Mouse (Mus musculus): ENCODE measurements around the gene Parp9. TPM values are rescaled to one million over a fixed set of nuclear protein-coding genes. Genes with fewer than 3 reads are reported as not detected.
"Not testable (repeated sequence)": the region's sequence is repeated elsewhere in the genome, so short reads cannot be mapped to it uniquely, and the experiment has no call there.

Gene Parp9
- polyA plus RNA-seq, 1 experiment from 2014 or later = 21.2 TPM

GRCm38 (mm10) chr16:35932179-35933055 lies 5.9 kb upstream of the Parp9 start:
- ChIA-PET POLR2A (no interaction called here), CTCF (no interaction called here)
- ATAC-seq = no peak

GRCm38 (mm10) chr16:35933181-35933580 lies 5.1 kb upstream of the Parp9 start:
- no peak for DNase-seq (ENCODE audit: low read depth, low spot score)
- CTCF ChIA-PET = no interaction called here
- in situ Hi-C loops (cut with MboI; ENCODE audit: low pct_unique_long_range_greater_than_20kb) = no loop called here

More at GRCm38 (mm10) chr16:35932179-35933055, 5.9 kb upstream of the Parp9 start:
- DNase-seq (ENCODE audit: low read depth, low spot score) = no peak
- no peaks in the 10 kb centered on the region for H3K27me3 ChIP-seq
- in situ Hi-C loops (cut with MboI; ENCODE audit: low pct_unique_long_range_greater_than_20kb) = no loop called here
- TF ChIP-seq CTCF (IDR thresholded peaks at IDR 0.05) = no peak

DNA sequence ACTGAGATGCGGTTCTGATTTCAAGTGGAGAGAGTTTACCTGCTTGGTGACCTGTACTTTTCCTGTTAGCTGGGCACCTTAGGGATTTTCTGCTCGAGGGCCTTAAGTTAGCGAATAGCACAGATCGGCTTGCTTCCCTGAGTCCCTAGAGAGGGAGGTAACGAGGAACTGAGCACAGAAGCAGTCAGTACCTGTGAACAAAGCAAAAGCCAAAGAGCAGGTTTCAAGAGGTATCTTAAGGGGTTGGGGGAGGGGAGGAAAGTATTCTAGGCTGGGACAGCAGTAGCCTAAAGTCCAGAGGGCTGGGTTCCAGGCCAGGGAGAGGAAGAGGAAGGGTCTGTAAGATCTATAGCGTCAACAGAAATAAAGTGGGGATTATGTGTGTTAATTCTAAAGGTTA lies 991 bp downstream of the Parp9 start:
- TF ChIP-seq CTCF (IDR thresholded peaks at IDR 0.05) = no peak
- in situ Hi-C loops (cut with MboI; ENCODE audit: low pct_unique_long_range_greater_than_20kb) = loop anchor here (5.0 kb wide), 1 partner anchor 67 kb away; the partner anchor contains the start of gene Parp14
- ChIA-PET POLR2A (interaction anchor here (1.1 kb wide), 1 partner anchor 133 kb away, joined by 4 read pairs; no protein-coding TSS in a partner anchor), CTCF (interaction anchor here (0.7 to 1.3 kb wide), 7 partner anchors 13 to 97 kb away, joined by 3 to 4 read pairs (median 3); no protein-coding TSS in a partner anchor)
- DNase-seq (ENCODE audit: low read depth, low spot score) (no peak), ATAC-seq (no peak)
- H3K27me3 ChIP-seq = no peaks in the 10 kb centered on the region

More at GRCm38 (mm10) chr16:35933181-35933580, 5.1 kb upstream of the Parp9 start:
- POLR2A ChIA-PET = no interaction called here
- no peaks in the 10 kb centered on the region for H3K27me3 ChIP-seq
- ATAC-seq = no peak
- TF ChIP-seq CTCF (IDR thresholded peaks at IDR 0.05) = no peak

DNA sequence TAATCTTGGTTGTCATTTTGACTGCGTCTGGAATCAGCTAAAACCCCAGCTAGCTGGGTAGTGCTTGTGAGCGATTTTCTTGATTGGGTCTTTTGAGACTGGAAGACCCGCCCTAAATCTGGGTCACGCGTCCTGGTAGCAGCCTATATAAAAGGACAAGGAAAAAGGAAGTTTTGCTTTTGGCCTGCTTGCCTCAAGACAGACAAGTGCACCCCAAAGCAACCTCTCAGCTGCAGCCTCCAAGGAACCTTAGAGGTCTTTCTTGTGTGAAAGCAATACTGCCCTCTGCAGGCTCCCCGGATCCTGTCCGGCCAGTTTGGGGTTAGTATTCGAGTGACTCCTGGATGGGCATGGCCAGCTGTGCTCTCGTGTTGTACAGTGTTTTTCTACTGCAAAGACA lies 1.4 kb downstream of the Parp9 start:
- POLR2A ChIA-PET = interaction anchor here (1.1 kb wide), 1 partner anchor 132 kb away, joined by 4 read pairs; no protein-coding TSS in a partner anchor
- ATAC-seq (peak; percentile 70), DNase-seq (ENCODE audit: low read depth, low spot score) (no peak)
- peak; percentile 87 for TF ChIP-seq CTCF (IDR thresholded peaks at IDR 0.05)
- no peaks in the 10 kb centered on the region for H3K27me3 ChIP-seq
- in situ Hi-C loops (cut with MboI; ENCODE audit: low pct_unique_long_range_greater_than_20kb) = loop anchor here (5.0 kb wide), 1 partner anchor 67 kb away; the partner anchor contains the start of gene Parp14
- CTCF ChIA-PET = interaction anchor here (0.7 to 1.3 kb wide), 7 partner anchors 12 to 97 kb away, joined by 3 to 4 read pairs (median 3); no protein-coding TSS in a partner anchor

DNA sequence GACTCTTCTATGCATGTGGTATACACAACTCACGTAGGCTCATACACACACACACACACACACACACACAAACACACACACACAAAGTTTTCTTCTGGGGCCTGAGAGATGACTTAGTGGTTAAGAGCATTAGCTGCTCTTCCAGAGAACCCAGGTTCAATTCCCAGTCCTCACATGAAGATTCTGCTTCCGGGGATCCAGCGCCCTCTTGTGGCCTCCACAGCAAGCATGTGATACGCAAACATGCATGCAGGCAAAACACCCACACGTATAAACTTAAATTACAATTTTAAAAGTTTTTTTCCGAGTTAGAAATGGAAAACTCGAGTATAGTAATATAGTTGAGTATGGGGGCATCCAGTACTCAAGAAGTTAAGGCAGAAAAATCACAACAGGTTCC lies 3.1 kb downstream of the Parp9 start:
- ChIA-PET CTCF (no interaction called here), POLR2A (no interaction called here)
- ATAC-seq (no peak), DNase-seq (ENCODE audit: low read depth, low spot score) (no peak)
- TF ChIP-seq CTCF (IDR thresholded peaks at IDR 0.05) = peak; percentile 69
- no peaks in the 10 kb centered on the region for H3K27me3 ChIP-seq
- in situ Hi-C loops (cut with MboI; ENCODE audit: low pct_unique_long_range_greater_than_20kb) = no loop called here

DNA sequence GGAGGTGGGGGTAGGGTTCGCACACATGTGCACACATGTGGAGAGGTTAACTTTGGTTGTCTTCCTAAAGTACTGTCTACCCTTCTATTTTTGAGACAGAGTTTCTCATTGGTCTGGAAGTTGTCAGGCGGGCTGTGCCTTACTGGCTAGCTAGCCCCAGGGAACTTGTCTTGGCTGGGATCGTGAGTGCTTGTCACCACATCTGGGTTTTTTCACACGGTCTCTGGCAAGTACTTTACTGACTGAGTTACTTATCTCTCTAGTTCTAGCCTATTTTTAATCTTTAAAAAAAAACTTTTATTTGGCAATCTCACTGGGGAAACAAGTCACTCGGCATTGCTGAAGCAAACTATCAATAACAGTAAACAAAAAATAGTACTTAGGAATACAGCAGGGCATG lies 11.0 kb downstream of the Parp9 start:
- ATAC-seq (no peak), DNase-seq (ENCODE audit: low read depth, low spot score) (no peak)
- POLR2A ChIA-PET = no interaction called here
- TF ChIP-seq CTCF (IDR thresholded peaks at IDR 0.05) = no peak
- CTCF ChIA-PET = no interaction called here
- in situ Hi-C loops (cut with MboI; ENCODE audit: low pct_unique_long_range_greater_than_20kb) = no loop called here
- H3K27me3 ChIP-seq = no peaks in the 10 kb centered on the region

GRCm38 (mm10) chr16:35951216-35951615 lies 12.9 kb downstream of the Parp9 start:
- CTCF ChIA-PET = interaction anchor here (1.4 kb wide), 1 partner anchor 11 kb away, joined by 3 read pairs; no protein-coding TSS in a partner anchor
- in situ Hi-C loops (cut with MboI; ENCODE audit: low pct_unique_long_range_greater_than_20kb) = no loop called here
- DNase-seq (ENCODE audit: low read depth, low spot score) (no peak), ATAC-seq (no peak)
- H3K27me3 ChIP-seq = no peaks in the 10 kb centered on the region
- TF ChIP-seq CTCF (IDR thresholded peaks at IDR 0.05) = no peak
- POLR2A ChIA-PET = no interaction called here

DNA sequence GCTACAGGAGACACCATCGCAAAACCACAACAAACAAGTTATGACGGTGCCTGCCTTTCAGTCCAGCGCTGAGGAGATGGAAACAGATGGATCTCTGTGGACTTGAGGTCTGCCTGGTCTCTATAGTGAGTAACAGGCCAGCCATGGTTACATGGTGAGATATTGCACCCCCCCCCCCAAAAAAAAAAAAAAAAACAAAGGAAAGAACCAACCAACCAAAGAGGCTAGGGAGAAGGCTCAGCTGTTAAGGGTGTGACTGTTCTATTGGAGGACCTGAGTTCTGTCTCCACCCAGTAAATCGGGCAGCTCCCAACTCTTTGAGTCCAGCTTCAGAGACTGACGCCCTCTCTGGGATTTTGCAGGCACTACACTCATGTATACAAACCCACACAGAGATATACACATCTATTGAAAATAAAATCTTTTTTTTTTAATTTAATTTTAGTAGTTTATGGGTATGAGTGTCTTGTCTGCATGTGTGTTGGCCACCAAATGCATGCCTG lies 14.4 kb downstream of the Parp9 start:
- POLR2A ChIA-PET = no interaction called here
- no peaks in the 10 kb centered on the region for H3K27me3 ChIP-seq
- CTCF ChIA-PET = interaction anchor here (1.4 kb wide), 1 partner anchor 13 kb away, joined by 3 read pairs; no protein-coding TSS in a partner anchor
- TF ChIP-seq CTCF (IDR thresholded peaks at IDR 0.05) = no peak
- ATAC-seq (no peak), DNase-seq (ENCODE audit: low read depth, low spot score) (no peak)
- in situ Hi-C loops (cut with MboI; ENCODE audit: low pct_unique_long_range_greater_than_20kb) = no loop called here

DNA sequence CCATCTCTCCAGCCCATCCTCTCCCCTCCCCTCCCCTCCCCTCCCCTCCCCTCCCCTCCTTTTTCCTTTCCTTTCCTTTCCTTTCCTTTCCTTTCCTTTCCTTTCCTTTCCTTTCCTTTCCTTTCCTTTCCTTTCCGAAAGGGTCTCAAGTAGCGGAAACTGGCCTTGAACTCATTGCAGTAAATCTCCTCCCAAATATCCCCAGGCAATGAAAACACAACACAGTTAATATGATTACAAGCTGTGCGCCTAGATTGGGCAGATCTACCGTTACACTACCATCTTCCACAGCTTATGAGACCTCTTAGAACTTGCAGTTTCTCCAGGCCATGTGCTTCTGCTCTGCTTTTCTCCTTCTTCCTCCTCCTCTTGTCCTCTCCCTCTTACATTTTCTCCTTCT lies 27.7 kb downstream of the Parp9 start:
- CTCF ChIA-PET = interaction anchor here (0.9 kb wide), 1 partner anchor 23 kb away, joined by 3 read pairs; no protein-coding TSS in a partner anchor
- in situ Hi-C loops (cut with MboI; ENCODE audit: low pct_unique_long_range_greater_than_20kb) = not testable (repeated sequence)

DNA sequence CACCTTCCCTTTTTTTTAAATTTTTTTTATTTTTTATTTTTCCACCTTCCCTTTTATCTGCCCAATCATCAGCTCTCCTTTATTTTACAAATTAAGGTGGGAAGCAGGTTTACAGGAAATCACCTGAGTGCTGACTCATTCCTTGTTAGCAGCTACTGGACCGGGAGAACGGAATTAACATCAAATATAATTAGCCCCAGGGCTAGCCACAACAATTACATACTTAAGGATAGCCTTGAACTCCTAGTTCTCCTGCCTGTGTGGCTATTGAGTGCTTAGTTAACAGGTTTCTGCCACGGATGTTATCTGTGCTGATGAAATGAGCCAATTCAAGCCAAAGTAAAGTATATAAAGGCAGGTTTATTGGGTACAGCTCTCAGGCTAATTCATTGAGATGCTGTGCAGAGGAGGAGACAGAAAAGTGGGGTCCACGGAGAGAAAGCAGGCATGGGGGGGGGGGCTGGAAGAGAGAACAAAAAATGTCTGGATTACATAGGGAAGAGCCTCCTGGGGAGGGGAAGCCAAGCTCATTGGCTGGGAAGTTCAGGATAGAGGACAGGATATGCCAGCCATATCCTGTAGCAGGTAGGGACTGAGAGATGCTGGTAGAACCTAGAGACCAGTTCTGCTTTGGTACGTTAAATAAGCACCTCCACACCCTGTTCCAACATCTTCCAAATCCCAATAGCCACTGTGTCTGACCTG lies 28.3 kb downstream of the Parp9 start:
- CTCF ChIA-PET = interaction anchor here (0.9 kb wide), 1 partner anchor 23 kb away, joined by 3 read pairs; no protein-coding TSS in a partner anchor
- no peak for DNase-seq (ENCODE audit: low read depth, low spot score)
- POLR2A ChIA-PET = interaction anchor here (0.6 kb wide), 1 partner anchor 517 kb away, joined by 3 read pairs; no protein-coding TSS in a partner anchor
- TF ChIP-seq CTCF (IDR thresholded peaks at IDR 0.05) = no peak
- in situ Hi-C loops (cut with MboI; ENCODE audit: low pct_unique_long_range_greater_than_20kb) = no loop called here
- H3K27me3 ChIP-seq = no peaks in the 10 kb centered on the region
- no peak for ATAC-seq

More for the DNA sequence above, 27.7 kb downstream of the Parp9 start:
- ATAC-seq; DNase-seq (ENCODE audit: low read depth, low spot score); POLR2A ChIA-PET; H3K27me3 ChIP-seq: not testable (repeated sequence)
